Mouse (Mus musculus) CD4-positive, CD25-positive, alpha-beta regulatory T cell, adult 2 months (primary cell): ENCODE data around the gene Apobec2.
A peak's percentile ranks its signal among the peaks of the same experiment; 100 is the strongest.

Experiments used
- DNase-seq: peaks from one replicate; pipeline ENCODE4 v3.0.0-alpha.2; 2012; ENCODE audit warnings: low read depth, low spot score

The Apobec2 gene

GRCm38 (mm10) chr17:48437421-48437911, 4.7 kb upstream of the Apobec2 start:
- no peak for DNase-seq

- no peak for DNase-seq
These were observed 3.8 kb upstream of the Apobec2 start for GRCm38 (mm10) chr17:48436487-48436886.

DNA sequence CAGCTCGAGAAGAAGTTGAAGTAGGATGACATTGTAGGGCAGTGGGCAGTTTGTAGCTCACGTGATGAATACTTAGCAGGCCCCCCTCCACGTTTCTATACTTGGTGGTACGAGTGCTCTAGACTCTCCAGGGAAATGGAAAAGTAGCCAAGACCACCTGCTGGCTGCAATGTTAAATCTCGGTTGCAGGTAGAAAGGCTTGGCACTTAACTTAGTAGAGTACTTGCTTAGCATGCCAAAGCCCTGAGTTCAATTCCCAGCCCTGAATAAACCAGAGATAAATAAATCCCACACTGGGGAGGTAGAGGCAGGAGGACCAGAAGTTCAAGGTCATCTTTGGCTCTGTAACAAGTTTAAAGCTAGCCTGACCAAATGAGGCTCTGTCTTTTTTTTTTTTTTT, 1.7 kb upstream of the Apobec2 start:
- DNase-seq: no peak

DNA sequence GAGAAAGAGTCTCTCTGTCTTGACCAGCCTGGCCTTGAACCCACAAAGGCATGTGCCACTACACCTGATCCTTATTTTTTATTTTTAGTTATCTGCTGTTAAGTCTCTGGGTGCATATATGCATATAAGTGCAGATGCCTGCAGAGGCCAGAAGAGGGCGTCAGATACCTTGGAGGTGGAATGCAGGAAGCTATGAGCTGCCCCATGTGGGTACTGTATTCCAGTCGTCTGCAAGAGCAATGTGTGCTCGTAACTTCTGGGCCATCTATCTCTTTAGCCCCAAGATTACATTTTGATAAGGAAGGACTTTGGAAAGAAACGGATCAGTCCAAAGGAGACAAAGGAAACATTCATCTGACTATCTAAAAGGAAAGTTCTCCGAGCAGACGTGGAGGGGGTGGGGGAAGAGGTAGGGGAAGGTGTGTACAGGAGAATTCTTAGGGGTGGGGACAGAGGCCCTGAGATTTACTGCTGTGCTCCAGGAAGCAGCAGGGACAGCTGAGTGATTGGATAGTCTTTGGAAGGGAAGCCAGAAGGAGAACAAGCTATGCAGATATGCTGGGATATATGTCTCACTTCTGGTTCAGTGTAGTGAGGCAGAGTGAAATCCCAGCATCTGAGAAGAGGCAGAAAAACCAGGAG, 1.1 kb upstream of the Apobec2 start:
- peak; percentile 33 for DNase-seq

- no peak for DNase-seq
These were observed 401 bp upstream of the Apobec2 start for GRCm38 (mm10) chr17:48433006-48433655.

GRCm38 (mm10) chr17:48431054-48431453, 1.7 kb downstream of the Apobec2 start:
- DNase-seq: no peak

DNA sequence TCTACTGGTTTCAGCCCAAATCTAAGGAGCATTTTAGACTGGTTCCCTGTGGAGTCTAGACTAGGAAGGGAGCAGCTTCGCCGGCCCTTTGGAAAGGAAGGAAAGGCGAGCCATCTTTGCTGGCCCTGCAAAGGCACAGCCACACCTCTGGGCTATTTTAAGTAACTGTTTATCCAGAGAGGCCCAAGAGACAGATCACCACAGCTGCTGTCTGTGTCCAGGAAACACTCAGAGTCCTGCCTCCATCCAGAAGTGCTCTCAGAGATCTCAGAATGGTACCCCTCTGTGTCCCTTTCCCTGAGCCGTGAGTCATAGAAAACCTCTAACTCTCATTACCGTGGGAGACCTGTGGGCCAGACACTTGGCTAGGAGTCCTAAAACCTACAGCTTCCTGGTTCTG, 2.3 kb downstream of the Apobec2 start:
- no peak for DNase-seq

- peak; percentile 60 for DNase-seq
These were observed 4.7 kb downstream of the Apobec2 start for GRCm38 (mm10) chr17:48427852-48428530.

DNA sequence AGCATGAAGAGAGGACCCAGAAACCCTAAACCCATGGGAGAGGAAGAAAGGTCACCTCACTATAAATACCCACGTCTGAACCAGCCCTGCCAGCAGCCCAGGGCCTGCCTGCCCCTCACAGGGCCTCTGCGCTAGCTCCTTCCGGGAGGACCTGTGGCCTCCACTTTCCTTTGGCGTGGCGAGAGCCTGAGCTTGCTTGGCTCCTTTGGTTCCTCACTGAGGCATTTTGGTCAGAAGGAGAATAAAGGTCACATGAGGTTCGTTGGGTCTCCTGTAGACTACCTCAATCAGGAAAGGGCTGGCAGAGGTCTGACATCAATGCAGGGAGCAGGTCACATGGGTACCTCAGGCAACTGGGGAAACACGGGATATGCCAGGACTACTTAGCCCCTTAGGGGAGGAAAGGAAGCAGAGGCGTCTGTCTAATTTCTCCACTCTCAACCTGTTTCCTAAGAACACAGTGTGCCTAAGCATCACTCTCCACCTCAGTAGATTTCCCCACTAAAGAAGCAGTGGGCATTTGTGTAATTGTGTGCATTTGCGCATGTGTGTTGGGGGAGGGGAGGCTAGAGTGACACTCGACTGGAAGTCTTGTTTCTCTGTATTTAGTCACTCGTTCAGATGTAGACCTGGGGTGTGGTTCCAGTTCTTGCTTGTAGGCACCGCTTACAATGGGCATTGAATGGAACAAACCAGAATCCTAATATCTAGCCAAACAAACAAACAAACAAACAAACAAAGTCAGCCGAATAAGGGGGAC, 5.6 kb downstream of the Apobec2 start:
- DNase-seq: peak; percentile 76

DNA sequence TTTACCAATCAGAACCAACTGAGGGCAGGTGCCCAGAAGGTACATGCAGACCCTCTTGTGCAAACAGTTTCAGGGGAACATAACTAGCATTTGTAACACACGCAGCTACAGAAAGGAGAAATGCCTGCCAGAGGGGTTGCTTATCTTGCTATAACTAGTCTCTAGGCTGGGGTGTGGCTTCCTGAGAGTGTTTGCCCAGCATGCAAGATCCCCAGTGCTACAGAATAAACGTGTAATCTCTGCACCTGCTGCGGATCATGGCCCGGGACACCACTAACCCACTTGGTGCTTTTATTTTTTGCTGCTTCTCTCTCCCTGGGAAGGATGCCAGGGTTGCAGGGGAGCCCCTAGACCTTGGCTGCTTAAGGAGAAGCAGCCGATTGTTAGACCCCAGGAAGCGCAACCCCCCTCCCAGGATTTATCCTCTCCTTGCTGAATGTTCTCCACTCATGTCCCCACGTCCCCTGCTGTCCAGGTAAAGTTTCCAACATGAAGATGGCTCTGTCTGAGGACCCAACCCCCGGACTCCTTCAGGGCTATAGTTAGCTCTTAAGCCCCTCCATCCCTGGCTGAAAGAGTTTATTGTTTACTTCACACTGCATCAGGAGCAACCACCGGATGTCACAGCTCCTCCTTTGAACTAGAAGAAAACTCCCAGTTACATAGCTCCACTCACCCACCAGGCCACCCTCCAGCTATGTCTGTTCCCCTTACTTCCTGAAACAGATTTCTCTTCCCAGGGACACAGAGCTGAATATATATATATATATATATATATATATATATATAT, 6.7 kb downstream of the Apobec2 start:
- peak; percentile 55 for DNase-seq

DNA sequence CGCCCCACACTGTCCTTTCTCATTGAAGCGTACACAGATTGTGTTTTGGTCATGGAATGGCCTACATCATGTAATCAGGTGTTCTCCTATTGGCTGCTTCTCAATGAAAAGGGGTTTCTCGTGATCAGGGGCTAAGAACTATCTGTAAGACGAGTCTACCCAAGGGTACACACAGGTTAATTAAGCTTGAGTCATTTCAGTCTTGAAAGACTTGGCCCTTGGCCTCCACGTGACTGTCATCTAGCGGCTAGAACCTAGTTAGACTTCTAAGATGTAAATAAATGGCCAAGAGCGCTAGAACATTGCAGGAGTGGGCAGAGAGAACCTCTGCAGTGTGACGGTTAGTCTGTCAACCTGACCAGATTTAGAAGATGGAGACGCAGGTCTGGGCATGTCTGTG, 8.5 kb downstream of the Apobec2 start:
- DNase-seq: no peak

GRCm38 (mm10) chr17:48419571-48419970, 13.2 kb downstream of the Apobec2 start:
- DNase-seq: no peak

- no peak for DNase-seq
These were observed 13.9 kb downstream of the Apobec2 start for GRCm38 (mm10) chr17:48418781-48419180.

DNA sequence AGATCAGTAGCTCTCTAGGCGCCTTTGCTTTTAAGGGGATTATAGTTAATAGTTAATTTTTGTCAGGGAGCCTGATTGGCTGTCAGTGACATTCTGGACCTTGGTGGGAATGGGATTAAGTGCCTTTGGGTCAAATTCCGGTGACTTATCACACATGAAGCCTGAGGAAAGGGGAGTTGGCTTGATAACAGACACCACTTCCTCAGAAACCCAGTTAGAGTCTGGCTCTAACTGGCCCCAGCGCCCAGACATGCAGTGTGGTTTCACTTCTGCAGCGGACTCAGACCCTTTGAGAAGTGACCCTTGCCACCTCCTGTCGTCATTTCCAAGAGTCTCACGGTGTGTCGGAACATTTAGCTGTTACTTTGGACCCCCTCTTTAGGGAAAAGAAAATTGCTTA, 14.6 kb downstream of the Apobec2 start:
- no peak for DNase-seq

- DNase-seq: no peak
These were observed 15.2 kb downstream of the Apobec2 start for GRCm38 (mm10) chr17:48417521-48417920.

GRCm38 (mm10) chr17:48416425-48417195, 16.1 kb downstream of the Apobec2 start:
- peak; percentile 79 for DNase-seq

DNA sequence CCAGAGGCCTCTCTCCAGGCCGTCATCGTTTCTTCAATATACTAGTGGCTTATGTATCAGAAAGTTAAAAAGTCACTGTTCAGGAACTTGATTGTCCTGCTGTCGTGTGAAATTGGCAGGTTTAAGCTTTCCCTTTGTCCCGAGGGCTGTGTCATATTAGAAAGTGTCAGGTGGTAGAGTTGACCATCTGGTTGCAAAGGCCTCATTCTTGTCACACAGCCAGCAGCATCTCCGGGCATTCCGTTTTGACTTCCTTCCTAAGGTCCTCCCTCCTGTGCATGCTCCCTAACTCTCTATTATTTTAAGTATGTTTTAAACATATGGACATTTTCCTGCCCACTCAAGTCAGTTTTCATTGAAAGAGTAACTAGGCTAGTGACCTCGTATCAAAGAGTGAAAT, 16.7 kb downstream of the Apobec2 start:
- no peak for DNase-seq

GRCm38 (mm10) chr17:48411241-48411640, 21.5 kb downstream of the Apobec2 start:
- peak; percentile 56 for DNase-seq

DNA sequence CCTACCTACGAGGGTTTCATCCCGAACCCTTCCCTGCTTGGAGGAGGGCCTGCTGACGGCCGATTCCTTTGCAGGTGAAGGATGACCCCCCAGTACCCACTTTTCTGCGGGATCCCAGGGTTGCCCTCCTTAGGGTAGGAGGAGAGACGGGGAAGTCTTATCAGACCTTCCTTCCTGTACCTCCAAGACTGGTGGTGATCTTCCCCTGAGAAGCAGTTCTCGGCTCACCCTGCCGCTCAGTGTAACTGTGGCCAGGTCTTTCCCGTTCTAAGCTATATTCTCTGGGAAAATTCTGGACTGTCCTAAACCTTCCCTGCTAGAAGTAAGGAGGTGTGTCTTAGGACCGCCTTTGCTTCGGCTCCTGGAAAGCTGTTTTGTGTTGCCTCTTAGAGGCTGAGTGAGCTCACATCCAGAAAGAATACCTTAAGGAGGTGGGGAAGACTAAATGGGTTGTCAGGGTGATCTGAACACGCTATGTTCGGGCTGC, 22.4 kb downstream of the Apobec2 start:
- DNase-seq: no peak
